Mouse (Mus musculus) small intestine, adult 2 months (tissue): Measurements from ENCODE around the gene Il12b.

Experiments used
- CTCF ChIP-seq: fragments of 200-500 bp; IDR thresholded peaks from 2 replicates; pipeline ENCODE4 v1.5.1; 2012; ENCODE audit warnings: low read depth, mild to moderate bottlenecking, control low read depth, inconsistent platforms, low read length, moderate library complexity, mixed read lengths; ENCODE audit not compliant: insufficient replicate concordance, insufficient read length; ENCODE audit errors: extremely low read depth
- POLR2A ChIP-seq: fragments of 200-500 bp; IDR thresholded peaks from 2 replicates; pipeline ENCODE4 v1.6.1; 2012; ENCODE audit warnings: low read depth, mild to moderate bottlenecking, control low read depth, inconsistent platforms, low read length, moderate library complexity

DNA sequence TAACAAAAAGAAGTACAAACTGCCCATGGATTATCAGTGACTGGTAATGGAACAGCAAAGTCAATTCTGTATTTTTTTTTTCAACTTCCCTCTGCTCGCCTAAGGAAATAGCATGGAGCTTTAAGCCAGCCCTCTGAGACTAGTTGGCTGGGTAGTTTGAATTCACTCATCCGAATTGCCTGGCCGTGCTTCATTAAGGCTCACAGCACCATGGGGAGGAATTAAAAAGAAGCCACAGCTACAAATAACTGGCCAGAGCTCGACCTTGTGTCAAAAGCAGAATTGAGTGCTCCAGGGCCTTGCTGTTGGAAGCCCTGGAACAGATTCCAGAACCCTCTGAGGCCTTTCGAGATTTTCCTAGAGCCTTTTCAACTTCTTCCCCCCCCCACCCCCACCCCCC, 8.8 kb downstream of the Il12b start:
- no peak for TF ChIP-seq POLR2A
- no peak for TF ChIP-seq CTCF
